Mouse (Mus musculus) CH12.LX (cell line): ENCODE measurements around the gene Cerkl. TPM values are rescaled to one million over a fixed set of nuclear protein-coding genes. Genes with fewer than 3 reads are reported as not detected.

Experiments used
- DNase-seq: peaks from one replicate; pipeline ENCODE4 v3.0.0-alpha.2; 2013; ENCODE audit errors: extremely low read depth
- H3K27ac ChIP-seq: 2 replicates; pipeline ENCODE4 v1.5.1; 2012; ENCODE audit warnings: low read depth, mild to moderate bottlenecking, control low read depth, moderate library complexity; ENCODE audit not compliant: insufficient read depth
- H3K27me3 ChIP-seq: replicated peaks from 2 replicates; pipeline ENCODE3; 2012; ENCODE audit warnings: inconsistent platforms
- H3K36me3 ChIP-seq, 2 experiments: replicated peaks in 1 of 2; 2 replicates each; pipeline versions ENCODE3 to v1.6.1; 2012; ENCODE audit warnings: inconsistent platforms in 1 of 2, low read length in 1 of 2, mild to moderate bottlenecking in 1 of 2, mixed read lengths in 1 of 2, moderate library complexity in 1 of 2; ENCODE audit not compliant: control insufficient read depth in 1 of 2, insufficient read depth in 1 of 2
- H3K4me1 ChIP-seq, 2 experiments: 2 replicates each; pipeline ENCODE4 v1.6.1; 2012; ENCODE audit warnings: inconsistent platforms in 1 of 2, moderate library complexity in 1 of 2; ENCODE audit not compliant: insufficient read depth in 2 of 2, control insufficient read depth in 1 of 2
- H3K4me2 ChIP-seq: 2 replicates; pipeline ENCODE4 v1.6.1; 2012; ENCODE audit warnings: low read depth, mild to moderate bottlenecking, control low read depth; ENCODE audit not compliant: poor library complexity, insufficient read depth, severe bottlenecking
- H3K4me3 ChIP-seq, 3 experiments: fragments of 150-350 bp in 1 of 3; sonication (generic) in 1 of 3; replicated peaks in 1 of 3; 2 replicates each; pipeline versions ENCODE3 to v1.5.1; 2011 to 2012; ENCODE audit warnings: low read depth in 2 of 3, low read length in 2 of 3, mild to moderate bottlenecking in 2 of 3, moderate library complexity in 2 of 3, control low read depth in 1 of 3, improper control_type of control experiment in 1 of 3, inconsistent platforms in 1 of 3, mixed read lengths in 1 of 3; ENCODE audit not compliant: poor library complexity in 1 of 3
- H3K79me2 ChIP-seq: replicated peaks from 2 replicates; pipeline ENCODE4 v1.6.1; 2012; ENCODE audit warnings: mild to moderate bottlenecking, moderate library complexity; ENCODE audit not compliant: control insufficient read depth, poor library complexity, insufficient read depth, severe bottlenecking; ENCODE audit errors: extremely low read depth
- H3K9ac ChIP-seq: 2 replicates; pipeline ENCODE4 v1.6.1; 2012; ENCODE audit warnings: low read depth, mild to moderate bottlenecking, control low read depth, moderate library complexity; ENCODE audit not compliant: insufficient read depth
- H3K9me3 ChIP-seq: replicated peaks from 2 replicates; pipeline ENCODE3; 2012; ENCODE audit warnings: low read length, inconsistent platforms, mixed read lengths
- BHLHE40 ChIP-seq: IDR thresholded peaks from 2 replicates; pipeline ENCODE4 v1.6.1; 2011; ENCODE audit warnings: mild to moderate bottlenecking, low read depth, low read length, improper control_type of control experiment
- CHD1 ChIP-seq: IDR thresholded peaks from 2 replicates; pipeline ENCODE4 v1.6.1; 2012; ENCODE audit warnings: low read depth, low read length, improper control_type of control experiment, inconsistent platforms
- CHD2 ChIP-seq: IDR thresholded peaks from 2 replicates; pipeline ENCODE4 v1.6.1; 2011; ENCODE audit warnings: low read length, improper control_type of control experiment
- CTCF ChIP-seq, 2 experiments: IDR thresholded peaks in 1 of 2; conservative IDR thresholded peaks in 1 of 2; 2 replicates each; pipeline ENCODE4 v1.5.1; 2011 to 2012; ENCODE audit warnings: low read depth in 2 of 2, low read length in 2 of 2, improper control_type of control experiment in 1 of 2, inconsistent platforms in 1 of 2, mild to moderate bottlenecking in 1 of 2, moderate library complexity in 1 of 2
- ELF1 ChIP-seq: IDR thresholded peaks from 2 replicates; pipeline ENCODE4 v1.6.1; 2014; ENCODE audit warnings: low read depth, mild to moderate bottlenecking, inconsistent platforms, low read length, improper control_type of control experiment
- EP300 ChIP-seq: IDR thresholded peaks from 2 replicates; pipeline ENCODE4 v1.6.1; 2011; ENCODE audit warnings: low read length, improper control_type of control experiment
- ETS1 ChIP-seq: conservative IDR thresholded peaks from 2 replicates; pipeline ENCODE4 v1.6.1; 2012; ENCODE audit warnings: low read depth, mild to moderate bottlenecking, inconsistent platforms, low read length, improper control_type of control experiment, moderate library complexity
- HCFC1 ChIP-seq: IDR thresholded peaks from 2 replicates; pipeline ENCODE4 v1.6.1; 2012; ENCODE audit warnings: low read depth, mild to moderate bottlenecking, inconsistent platforms, low read length, improper control_type of control experiment
- IRF4 ChIP-seq: IDR thresholded peaks from 2 replicates; pipeline ENCODE4 v1.6.1; 2014; ENCODE audit warnings: low read depth, mild to moderate bottlenecking, inconsistent platforms, low read length, improper control_type of control experiment
- MAX ChIP-seq: IDR thresholded peaks from 2 replicates; pipeline ENCODE4 v1.6.1; 2011; ENCODE audit warnings: low read length, improper control_type of control experiment
- MAZ ChIP-seq: IDR thresholded peaks from 2 replicates; pipeline ENCODE4 v1.6.1; 2012; ENCODE audit warnings: low read depth, mild to moderate bottlenecking, inconsistent platforms, low read length, improper control_type of control experiment, moderate library complexity
- MXI1 ChIP-seq: IDR thresholded peaks from 2 replicates; pipeline ENCODE4 v1.6.1; 2011; ENCODE audit warnings: mild to moderate bottlenecking, low read depth, low read length, improper control_type of control experiment
- NELFE ChIP-seq: IDR thresholded peaks from 2 replicates; pipeline ENCODE4 v1.6.1; 2011; ENCODE audit warnings: low read depth, low read length, improper control_type of control experiment
- NRF1 ChIP-seq: IDR thresholded peaks from 2 replicates; pipeline ENCODE4 v1.6.1; 2014; ENCODE audit warnings: low read depth, mild to moderate bottlenecking, inconsistent platforms, low read length, improper control_type of control experiment, moderate library complexity
- PAX5 ChIP-seq: IDR thresholded peaks from 2 replicates; pipeline ENCODE4 v1.6.1; 2012; ENCODE audit warnings: low read length, inconsistent platforms, mixed read lengths
- POLR2A ChIP-seq: IDR thresholded peaks from 2 replicates; pipeline ENCODE4 v1.6.1; 2011; ENCODE audit warnings: low read depth, mild to moderate bottlenecking, improper control_type of control experiment, low read length
- POLR2AphosphoS2 ChIP-seq: IDR thresholded peaks from 2 replicates; pipeline ENCODE4 v1.6.1; 2011; ENCODE audit warnings: low read depth, low read length, improper control_type of control experiment
- RAD21 ChIP-seq: IDR thresholded peaks from 2 replicates; pipeline ENCODE4 v1.6.1; 2011; ENCODE audit warnings: low read depth, mild to moderate bottlenecking, low read length, improper control_type of control experiment, moderate library complexity
- RCOR1 ChIP-seq: conservative IDR thresholded peaks from 2 replicates; pipeline ENCODE4 v1.6.1; 2012; ENCODE audit warnings: low read depth, mild to moderate bottlenecking, inconsistent platforms, low read length, improper control_type of control experiment
- SMC3 ChIP-seq: IDR thresholded peaks from 2 replicates; pipeline ENCODE4 v1.6.1; 2011; ENCODE audit warnings: low read depth, low read length, improper control_type of control experiment
- TBP ChIP-seq: conservative IDR thresholded peaks from 2 replicates; pipeline ENCODE4 v1.6.1; 2011; ENCODE audit warnings: low read depth, low read length, improper control_type of control experiment
- TCF12 ChIP-seq: IDR thresholded peaks from 2 replicates; pipeline ENCODE4 v1.6.1; 2014; ENCODE audit warnings: low read depth, mild to moderate bottlenecking, inconsistent platforms, low read length, improper control_type of control experiment
- UBTF ChIP-seq: IDR thresholded peaks from 2 replicates; pipeline ENCODE4 v1.6.1; 2012; ENCODE audit warnings: low read depth, mild to moderate bottlenecking, inconsistent platforms, low read length, improper control_type of control experiment, moderate library complexity
- USF1 ChIP-seq: IDR thresholded peaks from 2 replicates; pipeline ENCODE4 v1.6.1; 2014; ENCODE audit warnings: low read depth, mild to moderate bottlenecking, inconsistent platforms, low read length, improper control_type of control experiment
- USF2 ChIP-seq: conservative IDR thresholded peaks from 2 replicates; pipeline ENCODE4 v1.6.1; 2011; ENCODE audit warnings: low read depth, low read length, improper control_type of control experiment
- ZC3H11A ChIP-seq: IDR thresholded peaks from 2 replicates; pipeline ENCODE4 v1.6.1; 2012; ENCODE audit warnings: low read depth, mild to moderate bottlenecking, inconsistent platforms, low read length, improper control_type of control experiment
- ZNF384 ChIP-seq: IDR thresholded peaks from 2 replicates; pipeline ENCODE4 v1.6.1; 2012; ENCODE audit warnings: low read depth, low read length, improper control_type of control experiment, inconsistent platforms
- dilution Hi-C: fragments of 300-500 bp; cut with MboI; formaldehyde crosslinking; loops from 2 replicates; pipeline ENCODE4 v1.14.3; 2020; ENCODE audit warnings: low sequenced_read_pairs; ENCODE audit not compliant: extremely low pct_unique_long_range_greater_than_20kb, extremely low pct_ligation_motif_present
- in situ Hi-C: fragments of 300-500 bp; cut with MboI; formaldehyde crosslinking; loops from 3 replicates; pipeline ENCODE4 v1.14.3; 2019; ENCODE audit warnings: low sequenced_read_pairs, low pct_ligation_motif_present, low pct_unique_long_range_greater_than_20kb, mixed read lengths
- polyA plus RNA-seq: library from polyadenylated mRNA; unstranded; fragments of >175 nt; gene quantifications from 2 replicates; pipeline ENCODE4 v1.2.1, GENCODE M21; 2012; ENCODE audit warnings: low read depth; ENCODE audit not compliant: insufficient read length
- total RNA-seq, 2 experiments: library from RNA; depleted of rRNA; stranded (reverse); fragments of 300-350 nt in 1 of 2; fragments of >200 nt in 1 of 2; gene quantifications; 2 replicates each; pipeline ENCODE4 v1.2.3; 2012 to 2014

Gene Cerkl
- total and polyA plus RNA-seq, 3 experiments: 10.9 to 19.6 (median 15.6) TPM

DNA sequence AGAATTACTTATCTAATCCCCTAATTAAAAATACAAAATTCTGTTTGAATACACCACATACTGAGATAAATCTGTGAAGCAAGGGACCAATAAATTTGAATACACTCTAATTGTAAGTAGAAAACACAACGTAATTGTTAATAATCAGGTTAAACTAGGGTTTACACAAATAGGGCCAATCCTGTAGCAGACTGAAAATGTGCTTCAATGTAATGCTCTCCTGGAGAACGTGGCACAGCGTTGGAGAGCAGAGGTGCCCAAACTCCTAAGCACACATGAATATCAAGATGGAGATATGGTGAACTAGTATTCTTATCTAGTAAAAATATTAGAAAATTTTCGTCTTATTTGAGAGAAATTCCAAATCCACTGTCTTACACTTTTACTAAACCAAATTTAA lies 56.5 kb downstream of the Cerkl start:
- Histone ChIP-seq H3K36me3 (no peaks in the 10 kb centered on the region), H3K9me3 (no peaks in the 10 kb centered on the region), H3K4me3 (no peak overlapping the region), H3K27ac (no peak overlapping the region), H3K79me2 (no peaks in the 10 kb centered on the region), H3K9ac (no peak overlapping the region), H3K27me3 (no peaks in the 10 kb centered on the region), H3K4me2 (no peak overlapping the region), H3K4me1 (no peaks in the 10 kb centered on the region; a peak in 1 of 4 replicates)
- DNase-seq: no peak
- dilution Hi-C loops: no loop called here
- no peak for TF ChIP-seq EP300
- no peak for TF ChIP-seq MXI1
- no peak for TF ChIP-seq ETS1
- TF ChIP-seq TBP: no peak
- TF ChIP-seq CHD2: no peak
- no peak for TF ChIP-seq USF2
- TF ChIP-seq RAD21: no peak
- no peak for TF ChIP-seq UBTF
- no peak for TF ChIP-seq BHLHE40
- TF ChIP-seq IRF4: no peak
- TF ChIP-seq CHD1: no peak
- TF ChIP-seq MAZ: no peak
- TF ChIP-seq SMC3: no peak
- no peak for TF ChIP-seq TCF12
- no peak for TF ChIP-seq ZC3H11A
- in situ Hi-C loops: no loop called here

DNA sequence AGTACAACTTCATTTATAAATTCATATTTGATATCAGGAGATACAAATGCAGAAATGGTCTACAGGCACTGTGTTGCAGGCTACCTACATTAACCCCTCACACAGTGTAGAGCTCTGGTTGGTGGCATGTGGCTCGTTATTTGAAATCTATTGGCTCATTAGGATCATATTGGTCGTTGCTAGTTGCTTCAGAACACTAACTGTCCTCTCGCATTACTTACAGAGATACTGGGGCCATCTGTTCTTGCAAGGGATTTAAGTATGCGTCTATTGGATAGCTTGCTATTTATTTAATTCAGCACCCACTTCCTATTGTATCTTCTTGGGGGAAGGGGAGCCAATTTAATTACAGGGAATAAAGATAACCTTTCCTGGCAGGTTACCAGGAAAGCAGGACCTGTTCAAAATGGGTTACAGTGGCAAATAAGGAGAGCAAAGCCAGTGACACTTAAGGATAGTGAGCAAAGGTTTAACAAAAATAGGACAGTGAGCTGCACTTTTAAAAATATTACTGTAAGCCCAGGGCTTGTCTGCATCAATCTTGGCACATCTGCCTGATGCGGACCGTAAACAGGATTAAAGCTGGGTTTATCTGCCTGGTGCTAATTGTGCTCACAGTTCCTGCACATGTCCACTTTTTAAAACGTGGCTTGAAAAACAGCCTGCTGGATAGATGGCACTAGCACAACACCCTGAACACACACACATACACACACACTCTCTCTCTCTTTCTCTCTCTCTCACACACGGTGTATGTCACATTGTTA lies 57.2 kb downstream of the Cerkl start:
- in situ Hi-C loops (no loop called here), dilution Hi-C loops (no loop called here)
- H3K4me1 ChIP-seq: no peaks in the 10 kb centered on the region; a peak in 1 of 4 replicates
- no peaks in the 10 kb centered on the region for H3K79me2 ChIP-seq
- no peaks in the 10 kb centered on the region for H3K27me3 ChIP-seq
- no peak overlapping the region for H3K9ac ChIP-seq
- DNase-seq: no peak
- no peak overlapping the region for H3K27ac ChIP-seq
- H3K4me2 ChIP-seq: no peak overlapping the region
- TF ChIP-seq POLR2A (no peak), ZNF384 (no peak), MXI1 (no peak), NELFE (no peak), SMC3 (no peak), ZC3H11A (no peak), PAX5 (no peak), CTCF (conservative IDR thresholded peaks at IDR 0.05 in 1 of 2, IDR thresholded peaks at IDR 0.05 in 1 of 2; ENCODE audit: low read depth in 2 of 2, low read length in 2 of 2) (no peak), TBP (no peak), RCOR1 (no peak), BHLHE40 (no peak), POLR2AphosphoS2 (no peak), CHD2 (no peak), MAX (no peak), HCFC1 (no peak), USF1 (no peak), NRF1 (no peak), ELF1 (no peak), UBTF (no peak)
- H3K9me3 ChIP-seq: no peaks in the 10 kb centered on the region
- no peaks in the 10 kb centered on the region for H3K36me3 ChIP-seq
- H3K4me3 ChIP-seq: no peak overlapping the region
